Mouse (Mus musculus) ES-Bruce4 (cell line): ENCODE results near the gene Nck1. TPM values are rescaled to one million over a fixed set of nuclear protein-coding genes. Genes with fewer than 3 reads are reported as not detected.

Experiments
- H3K27ac ChIP-seq: 2 replicates; pipeline ENCODE4 v1.5.1; 2012; ENCODE audit warnings: low read length, inconsistent platforms; ENCODE audit not compliant: insufficient read depth
- H3K27me3 ChIP-seq: 2 replicates; pipeline ENCODE4 v1.6.1; 2012; ENCODE audit warnings: mild to moderate bottlenecking, low read length, inconsistent platforms; ENCODE audit not compliant: control insufficient read depth, poor library complexity, insufficient read depth, severe bottlenecking
- H3K36me3 ChIP-seq: 2 replicates; pipeline ENCODE4 v1.6.1; 2012; ENCODE audit warnings: inconsistent platforms, mild to moderate bottlenecking, low read length, moderate library complexity; ENCODE audit not compliant: control insufficient read depth, poor library complexity, insufficient read depth, severe bottlenecking
- H3K4me1 ChIP-seq: one replicate; pipeline ENCODE4 v1.8.1; 2011; ENCODE audit warnings: low read length; ENCODE audit not compliant: control insufficient read depth, insufficient read depth
- H3K4me3 ChIP-seq: 2 replicates; pipeline ENCODE4 v1.5.1; 2011; ENCODE audit warnings: low read depth, mild to moderate bottlenecking, low read length
- H3K9ac ChIP-seq: 2 replicates; pipeline ENCODE4 v1.6.1; 2012; ENCODE audit warnings: low read depth, mild to moderate bottlenecking, inconsistent platforms; ENCODE audit not compliant: poor library complexity, severe bottlenecking
- H3K9me3 ChIP-seq: replicated peaks from 2 replicates; pipeline ENCODE4 v1.6.1; 2012; ENCODE audit warnings: mild to moderate bottlenecking, low read length, inconsistent platforms; ENCODE audit not compliant: control insufficient read depth, poor library complexity, insufficient read depth, severe bottlenecking
- CTCF ChIP-seq: IDR thresholded peaks from one replicate; pipeline ENCODE4 v1.8.1; 2011; ENCODE audit warnings: low read depth, low read length
- EP300 ChIP-seq: IDR thresholded peaks from 2 replicates; pipeline ENCODE4 v1.6.1; 2011; ENCODE audit warnings: low read depth, low read length; ENCODE audit not compliant: insufficient read depth
- POLR2A ChIP-seq: IDR thresholded peaks from one replicate; pipeline ENCODE4 v1.8.1; 2011; ENCODE audit warnings: low read length; ENCODE audit not compliant: insufficient read depth
- polyA plus RNA-seq: library from polyadenylated mRNA; stranded (reverse); fragments of >200 nt; gene quantifications from 2 replicates; pipeline ENCODE4 v1.2.4, GENCODE M21; 2011; ENCODE audit warnings: low read depth; ENCODE audit not compliant: missing spikeins, insufficient read depth, insufficient read length

The Nck1 gene
- polyA plus RNA-seq, 1 experiment = 60.1 TPM

DNA sequence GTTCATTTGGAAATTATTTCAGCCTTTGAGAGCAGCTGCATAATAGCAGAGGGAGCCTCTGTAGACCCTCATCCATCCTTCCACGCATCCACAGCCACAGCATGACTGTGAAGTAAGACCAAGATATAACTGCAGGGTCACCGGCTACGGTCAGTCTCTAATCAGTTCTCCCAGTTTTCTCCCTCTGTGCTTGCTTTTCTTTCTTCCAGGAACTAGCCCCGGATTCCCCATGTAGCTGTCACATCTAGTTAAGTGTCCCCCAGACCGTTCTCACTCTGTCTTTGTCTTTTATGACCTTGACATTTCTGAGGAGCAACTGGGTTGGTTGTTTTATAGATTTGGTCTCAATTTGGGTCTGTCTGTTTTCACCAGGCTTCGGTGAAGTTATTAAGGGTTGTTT, 64.3 kb downstream of the Nck1 start:
- TF ChIP-seq EP300 (no peak), POLR2A (no peak), CTCF (no peak)
- no peak overlapping the region for H3K27ac ChIP-seq
- H3K9me3 ChIP-seq = no peaks in the 10 kb centered on the region
- no peaks in the 10 kb centered on the region for H3K4me1 ChIP-seq
- H3K27me3 ChIP-seq = no peaks in the 10 kb centered on the region
- no peak overlapping the region for H3K4me3 ChIP-seq
- H3K36me3 ChIP-seq = no peaks in the 10 kb centered on the region
- no peak overlapping the region for H3K9ac ChIP-seq

DNA sequence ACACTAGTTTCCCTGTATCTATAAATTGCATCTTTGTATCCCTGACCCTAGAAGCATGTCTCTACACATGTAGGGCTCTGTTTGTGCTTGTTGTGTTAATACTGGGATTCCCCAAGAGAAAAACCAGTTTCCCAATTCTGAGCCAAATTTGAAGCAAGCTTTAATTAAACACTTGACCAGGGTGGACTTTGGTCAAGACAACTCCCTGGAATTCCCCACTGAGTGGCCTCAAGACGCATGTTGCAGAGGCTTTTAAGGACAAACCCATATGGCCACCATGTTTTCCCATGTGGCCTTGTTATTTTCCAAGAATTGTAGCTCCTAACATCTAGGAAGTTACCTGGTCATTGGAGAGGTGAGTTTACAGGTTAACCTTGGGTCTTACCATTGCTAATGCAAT, 71.9 kb downstream of the Nck1 start:
- Histone ChIP-seq H3K9me3 (no peaks in the 10 kb centered on the region), H3K4me3 (no peak overlapping the region), H3K27me3 (no peaks in the 10 kb centered on the region), H3K36me3 (no peaks in the 10 kb centered on the region), H3K4me1 (no peaks in the 10 kb centered on the region), H3K9ac (no peak overlapping the region), H3K27ac (no peak overlapping the region)
- TF ChIP-seq EP300 (no peak), CTCF (no peak)

DNA sequence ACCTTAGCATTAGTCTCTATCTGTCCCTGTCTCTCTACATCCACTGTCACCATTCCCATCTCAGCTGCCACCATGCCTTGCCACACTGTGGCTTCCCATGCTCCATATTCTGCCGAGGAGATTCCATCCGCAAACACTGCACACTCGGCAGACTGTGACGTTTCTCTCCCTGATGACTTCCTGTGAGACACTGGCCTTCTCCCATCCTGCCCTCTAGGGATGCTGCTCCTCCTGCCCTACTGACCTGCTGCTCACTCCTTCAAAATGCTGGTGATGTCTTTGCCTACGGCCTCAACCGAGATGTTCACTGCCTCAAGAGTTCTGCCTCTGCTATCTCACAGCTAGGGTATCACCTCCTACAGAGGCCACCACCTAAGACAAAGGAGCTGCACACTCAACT, 72.6 kb downstream of the Nck1 start:
- no peak for TF ChIP-seq EP300
- TF ChIP-seq POLR2A = no peak
- no peak for TF ChIP-seq CTCF
- Histone ChIP-seq H3K4me1 (no peaks in the 10 kb centered on the region), H3K9ac (no peak overlapping the region)

DNA sequence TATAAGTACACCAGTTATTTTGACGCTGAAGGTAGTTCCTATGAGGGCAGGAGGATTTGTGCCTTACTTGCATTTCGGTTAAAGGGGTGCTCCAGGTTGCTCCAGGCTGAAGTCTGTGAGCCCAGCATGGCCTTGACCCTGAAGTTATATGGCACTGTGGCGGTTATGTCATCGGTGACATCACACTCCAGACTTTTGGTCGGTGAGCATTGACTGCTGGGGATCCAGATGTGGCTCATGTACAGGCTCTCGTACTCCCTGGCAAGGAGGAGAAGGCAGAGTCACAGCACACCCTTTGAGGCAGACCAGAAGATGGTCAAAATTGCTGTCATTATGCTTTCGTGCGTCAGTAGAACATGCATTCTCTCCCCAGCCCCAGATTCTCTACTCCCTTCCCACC, 73.0 kb downstream of the Nck1 start:
- Histone ChIP-seq H3K4me1 (no peaks in the 10 kb centered on the region), H3K9ac (no peak overlapping the region), H3K36me3 (no peaks in the 10 kb centered on the region), H3K27me3 (no peaks in the 10 kb centered on the region), H3K4me3 (no peak overlapping the region), H3K27ac (no peak overlapping the region), H3K9me3 (no peaks in the 10 kb centered on the region)
- no peak for TF ChIP-seq POLR2A
- TF ChIP-seq EP300 = no peak
- TF ChIP-seq CTCF = no peak

More for the DNA sequence above, 72.6 kb downstream of the Nck1 start:
- Histone ChIP-seq H3K4me3 (no peak overlapping the region), H3K27ac (no peak overlapping the region), H3K27me3 (no peaks in the 10 kb centered on the region), H3K9me3 (no peaks in the 10 kb centered on the region), H3K36me3 (no peaks in the 10 kb centered on the region)

DNA sequence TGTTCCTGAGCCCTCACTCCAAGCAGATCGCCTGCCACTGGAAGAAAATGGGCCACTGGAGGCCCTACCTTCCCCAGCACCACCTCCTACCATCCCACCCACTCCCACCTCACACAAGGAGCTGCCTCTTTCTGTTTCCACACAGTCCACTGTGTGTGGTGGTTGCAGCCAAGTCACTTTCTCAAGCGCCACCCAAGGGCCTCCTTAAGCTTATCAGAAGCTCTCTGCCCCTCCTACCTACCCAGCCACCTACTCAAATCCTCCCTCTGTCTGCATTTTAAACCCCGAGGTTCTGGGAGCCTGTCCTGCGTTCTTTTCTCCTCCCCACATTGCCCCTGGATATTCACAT, 74.4 kb downstream of the Nck1 start:
- Histone ChIP-seq H3K4me1 (no peaks in the 10 kb centered on the region), H3K36me3 (no peaks in the 10 kb centered on the region), H3K9ac (no peak overlapping the region), H3K4me3 (no peak overlapping the region), H3K9me3 (no peaks in the 10 kb centered on the region), H3K27ac (no peak overlapping the region), H3K27me3 (no peaks in the 10 kb centered on the region)
- TF ChIP-seq EP300 (no peak), POLR2A (no peak), CTCF (no peak)

DNA sequence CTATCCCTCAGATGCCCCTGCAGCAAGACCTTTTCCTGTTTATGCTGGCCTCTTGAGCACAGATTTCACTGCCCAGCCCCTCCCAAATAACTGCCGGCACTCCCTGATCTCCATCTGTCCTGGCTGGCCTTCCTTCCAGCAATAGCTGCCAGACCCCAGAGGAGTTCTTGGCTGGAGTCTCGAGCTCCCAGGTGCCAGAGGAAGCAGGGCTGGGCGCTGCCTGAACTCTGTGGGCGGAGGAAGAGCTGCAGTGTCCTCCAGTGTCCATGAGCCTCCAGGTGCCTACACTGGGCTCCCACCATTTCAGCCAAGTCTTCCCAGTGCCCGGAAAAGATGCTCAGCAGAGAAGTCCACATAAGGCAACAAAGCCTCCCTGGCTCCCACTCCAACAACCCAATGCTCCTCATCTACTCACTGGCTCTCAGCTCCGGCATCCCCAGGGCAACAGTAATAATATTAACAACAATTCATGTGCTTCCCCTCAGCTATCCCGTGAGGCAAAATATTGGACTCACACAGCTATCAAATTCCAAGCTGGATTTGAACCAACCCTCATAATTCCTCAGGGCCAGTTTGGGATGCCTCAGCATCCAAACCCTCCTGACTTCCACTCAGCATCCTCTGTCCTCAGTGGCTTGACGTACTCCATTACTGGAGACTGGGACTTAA, 74.9 kb downstream of the Nck1 start:
- Histone ChIP-seq H3K27ac (no peak overlapping the region), H3K9ac (no peak overlapping the region), H3K36me3 (no peaks in the 10 kb centered on the region), H3K27me3 (no peaks in the 10 kb centered on the region), H3K4me3 (no peak overlapping the region), H3K4me1 (no peaks in the 10 kb centered on the region), H3K9me3 (no peaks in the 10 kb centered on the region)
- TF ChIP-seq EP300 = no peak
- TF ChIP-seq CTCF = no peak
- TF ChIP-seq POLR2A = no peak
